Mouse (Mus musculus) left cerebral cortex, adult 2 months (tissue): ENCODE data around the gene Alkbh2. TPM values are rescaled to one million over a fixed set of nuclear protein-coding genes. Genes with fewer than 3 reads are reported as not detected.
A peak's percentile ranks its signal among the peaks of the same experiment; 100 is the strongest.

ENCODE experiments used
- DNase-seq, 2 experiments: peaks; one replicate each; pipeline ENCODE4 v3.0.0; 2021 to 2022; ENCODE audit warnings: low spot score in 2 of 2, mixed read lengths in 1 of 2; ENCODE audit errors: extremely low spot score in 1 of 2
- H3K27ac ChIP-seq: fragments of 200-600 bp; 2 replicates; pipeline ENCODE4 v1.8.1; 2022
- H3K4me3 ChIP-seq: fragments of 200-600 bp; 2 replicates; pipeline ENCODE4 v1.8.1; 2022
- CTCF ChIP-seq: fragments of 200-600 bp; IDR thresholded peaks from 2 replicates; pipeline ENCODE4 v1.8.1; 2022; ENCODE audit warnings: antibody characterized with exemption, mild to moderate bottlenecking, moderate library complexity
- intact Hi-C: fragments of 180-260 bp; cut with DNase I; formaldehyde crosslinking; loops from one replicate; pipeline ENCODE4 v1.15.1; 2025
- total RNA-seq, 2 experiments: library from RNA; stranded (reverse); gene quantifications; 2 replicates each; pipeline ENCODE4 v1.2.3; 2021

Alkbh2 gene
- total RNA-seq, 2 experiments from 2014 or later, result 5.9 to 7.2 TPM

DNA sequence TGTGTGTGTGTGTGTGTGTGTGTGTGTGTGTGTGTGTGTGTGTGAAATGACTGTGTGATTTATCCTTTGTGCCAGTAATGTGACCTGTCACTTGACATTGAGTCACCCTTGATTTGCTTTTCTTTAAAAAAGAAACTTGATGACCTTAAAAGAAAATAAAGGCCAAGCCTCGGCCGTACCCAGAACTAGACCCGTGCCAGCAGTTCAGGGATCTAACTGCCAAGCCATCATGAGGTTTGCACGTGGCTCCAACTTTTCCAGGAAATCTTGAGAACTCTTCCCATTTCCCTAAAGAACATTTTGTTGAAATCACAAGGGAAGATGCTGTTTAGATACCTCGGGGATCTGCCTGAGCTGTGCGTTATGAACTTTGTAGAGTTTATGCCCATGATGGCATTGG, 33.4 kb upstream of the Alkbh2 start:
- Histone ChIP-seq H3K4me3 (no peak overlapping the region), H3K27ac (no peak overlapping the region)
- no peak for TF ChIP-seq CTCF
- no peak for DNase-seq
- intact Hi-C loops, result loop anchor here (5.0 kb wide), 1 partner anchor 146 kb away; no protein-coding TSS in a partner anchor

DNA sequence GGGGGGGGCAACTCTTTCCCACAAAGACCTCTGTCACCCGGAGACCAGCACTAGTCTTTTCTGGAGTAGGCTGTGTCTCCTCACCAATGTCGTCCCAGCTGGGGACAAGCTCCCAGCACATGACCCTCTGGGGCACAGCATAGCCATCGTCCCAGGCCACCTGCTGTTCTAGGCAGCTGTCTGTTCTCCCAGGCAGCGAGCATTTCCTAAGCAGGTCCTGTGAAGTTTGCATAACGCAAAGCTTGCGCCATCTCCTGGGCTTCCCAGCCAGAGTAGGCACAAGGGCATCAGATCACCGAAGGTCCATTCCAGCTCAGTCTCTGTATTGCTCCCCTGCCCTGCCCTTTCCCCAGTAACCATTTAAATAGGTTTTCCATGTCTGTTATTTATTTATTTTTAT, 29.2 kb upstream of the Alkbh2 start:
- no peak for DNase-seq
- Histone ChIP-seq H3K4me3 (no peak overlapping the region), H3K27ac (no peak overlapping the region)
- intact Hi-C loops, result no loop called here
- TF ChIP-seq CTCF, result no peak

DNA sequence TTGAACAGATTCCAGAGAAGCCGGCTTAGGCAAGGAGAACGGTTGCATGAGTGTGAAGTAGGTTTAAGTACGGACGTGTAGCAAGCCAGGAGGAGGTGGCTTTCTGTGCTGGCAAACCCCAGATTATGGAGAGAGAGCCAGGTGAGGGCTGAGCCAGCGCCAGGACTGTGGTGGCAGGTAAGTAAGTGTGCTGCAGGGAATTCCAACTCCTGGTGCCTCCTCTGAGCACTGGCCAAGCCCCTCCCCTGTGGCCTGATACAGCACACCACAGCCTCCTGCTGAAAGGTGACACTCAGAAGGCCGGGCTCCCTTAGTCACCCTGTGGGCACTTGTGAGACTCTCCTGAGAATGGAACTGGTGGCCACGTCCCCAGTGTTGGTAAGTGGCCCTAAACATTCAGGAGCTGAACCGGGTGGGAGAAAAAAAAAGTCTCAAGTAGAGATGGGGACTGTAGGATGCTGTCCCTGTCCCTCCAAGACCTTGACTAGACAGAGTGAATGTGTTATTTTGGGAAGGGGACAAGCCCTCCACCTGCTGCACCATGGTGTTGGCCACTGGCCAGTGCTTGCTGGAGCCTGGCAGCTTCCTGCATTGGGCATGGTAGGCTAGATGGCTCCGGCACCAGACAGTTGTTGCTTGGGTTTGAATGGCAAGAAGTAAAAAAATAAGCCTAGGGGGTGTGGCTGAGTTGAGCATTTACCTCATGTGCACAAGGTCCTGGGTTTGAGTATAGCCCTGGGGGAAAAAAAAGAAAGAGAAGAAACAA, 27.3 kb upstream of the Alkbh2 start:
- Histone ChIP-seq H3K4me3 (no peak overlapping the region), H3K27ac (no peak overlapping the region)
- intact Hi-C loops, result no loop called here
- DNase-seq, result no peak
- no peak for TF ChIP-seq CTCF

DNA sequence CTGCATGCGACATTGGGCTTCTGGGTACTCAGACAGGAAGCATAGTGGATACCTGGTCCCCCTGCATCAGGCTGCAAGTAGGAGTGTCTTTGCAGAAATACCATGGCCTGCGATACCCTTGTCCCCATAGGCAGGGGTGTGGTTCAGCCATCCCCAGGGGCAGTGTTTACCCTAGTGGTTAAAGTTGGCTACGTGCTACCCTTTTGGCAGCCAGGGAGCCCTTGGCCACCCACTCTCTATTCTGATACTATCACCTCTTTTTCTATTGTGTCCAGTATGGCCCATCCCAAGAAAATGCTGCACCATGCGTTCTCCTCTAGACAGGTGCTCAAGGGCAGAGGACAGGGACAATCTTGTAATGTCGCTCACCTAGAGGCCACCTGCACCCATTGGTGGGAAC, 26.7 kb upstream of the Alkbh2 start:
- no peak for TF ChIP-seq CTCF
- H3K27ac ChIP-seq, result no peak overlapping the region
- H3K4me3 ChIP-seq, result no peak overlapping the region
- intact Hi-C loops, result no loop called here
- DNase-seq, result no peak

DNA sequence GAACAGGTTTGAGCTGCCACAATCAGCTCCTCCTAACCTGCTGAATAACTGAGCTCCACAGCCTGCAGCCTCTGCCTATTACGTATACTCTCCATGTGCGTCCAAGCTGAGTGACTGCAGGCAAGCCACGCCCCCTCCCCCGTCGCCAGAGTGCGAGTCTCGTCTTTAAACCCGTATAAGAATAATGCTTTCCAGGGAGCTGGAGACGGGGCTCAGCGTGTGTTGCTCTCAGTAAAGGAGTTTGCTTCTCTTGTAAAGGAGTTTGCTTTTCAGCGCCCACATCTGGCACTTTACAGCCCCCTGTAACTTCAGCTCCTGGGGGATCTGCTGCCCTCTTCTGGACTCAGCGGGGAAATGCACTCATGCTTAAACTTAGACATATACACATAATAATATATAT, 25.5 kb upstream of the Alkbh2 start:
- no peak for DNase-seq
- peak; percentile 50 for TF ChIP-seq CTCF
- Histone ChIP-seq H3K27ac (no peak overlapping the region), H3K4me3 (no peak overlapping the region)
- intact Hi-C loops, result no loop called here

DNA sequence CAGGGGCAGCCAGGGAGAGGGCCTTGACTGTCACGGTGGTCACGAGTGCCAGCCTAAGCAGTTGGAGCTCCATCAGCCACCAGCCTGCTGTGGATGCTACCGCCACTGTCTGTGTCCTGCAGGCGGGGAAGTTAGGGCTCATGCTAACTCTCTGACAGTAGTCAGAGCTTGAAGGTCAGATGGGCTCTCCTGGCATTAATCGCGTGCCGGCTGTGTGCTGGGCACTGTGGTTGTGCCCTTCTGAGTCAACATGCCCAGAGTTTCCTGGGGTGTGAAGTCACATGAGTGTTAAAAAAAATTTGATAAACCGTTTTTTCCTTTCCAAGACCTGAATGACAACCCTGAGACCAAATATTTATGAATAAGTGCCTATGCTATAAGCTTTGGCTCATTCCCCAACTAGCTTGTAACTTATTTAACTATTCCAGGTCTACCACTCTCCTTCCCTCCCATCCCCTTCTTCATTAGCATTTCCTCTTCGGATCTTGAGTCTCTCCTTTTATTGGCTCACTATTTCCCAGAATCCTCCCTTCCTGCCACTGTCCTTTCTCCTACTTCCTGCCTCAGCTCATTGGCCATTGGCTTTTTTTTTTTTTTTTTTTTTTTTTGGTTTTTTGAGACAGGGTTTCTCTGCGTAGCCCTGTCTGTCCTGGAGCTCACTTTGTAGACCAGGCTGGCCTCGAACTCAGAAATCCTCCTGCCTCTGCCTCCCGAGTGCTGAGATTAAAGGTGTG, 24.5 kb upstream of the Alkbh2 start:
- TF ChIP-seq CTCF, result no peak
- no peak overlapping the region for H3K27ac ChIP-seq
- H3K4me3 ChIP-seq, result no peak overlapping the region
- intact Hi-C loops, result no loop called here
- no peak for DNase-seq

DNA sequence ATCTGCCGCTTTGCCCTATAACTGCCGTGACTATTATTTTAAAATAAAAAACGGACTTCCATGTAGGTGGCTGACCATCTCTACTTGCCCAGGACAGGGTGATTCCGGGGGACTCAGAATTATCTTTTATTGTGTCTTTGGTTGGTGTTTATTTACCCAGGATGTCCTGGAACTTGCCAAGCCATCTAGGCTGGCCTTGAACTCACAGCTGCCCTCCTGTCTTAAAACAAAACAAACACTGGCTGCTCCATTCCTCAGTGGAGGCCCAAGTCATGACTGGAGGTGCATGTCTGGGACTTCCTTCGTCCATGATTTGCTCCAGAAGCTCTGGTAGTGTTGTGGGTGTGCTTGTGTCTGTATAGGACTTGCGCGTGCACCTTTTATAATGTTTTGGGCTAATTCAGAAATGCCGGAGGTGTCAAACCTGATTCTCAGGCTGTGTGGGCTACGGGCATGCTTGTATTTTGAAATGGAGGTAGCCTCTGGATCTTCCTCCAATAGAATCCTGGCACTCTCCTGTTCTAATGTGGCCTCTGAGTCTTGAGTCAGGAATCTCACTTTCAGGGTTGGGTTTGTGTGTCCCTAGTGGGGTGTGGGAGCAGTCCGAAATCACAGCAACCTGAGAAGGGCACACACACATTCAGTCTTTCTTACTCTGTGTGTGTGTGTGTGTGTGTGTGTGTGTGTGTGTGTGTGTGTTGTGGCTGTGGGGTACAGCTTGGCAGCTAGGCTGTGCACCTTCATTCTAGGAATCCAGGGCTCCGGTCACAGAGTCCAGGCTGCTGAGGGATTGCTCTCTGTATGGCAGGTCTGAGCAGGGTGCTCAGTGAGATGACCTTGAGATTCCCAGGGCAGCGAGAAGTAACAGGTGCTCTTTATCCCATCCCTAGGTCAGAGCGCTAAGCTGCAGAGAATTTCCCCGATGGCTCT, 19.3 kb upstream of the Alkbh2 start:
- no peak overlapping the region for H3K27ac ChIP-seq
- no peak for TF ChIP-seq CTCF
- intact Hi-C loops, result no loop called here
- DNase-seq, result no peak
- no peak overlapping the region for H3K4me3 ChIP-seq

DNA sequence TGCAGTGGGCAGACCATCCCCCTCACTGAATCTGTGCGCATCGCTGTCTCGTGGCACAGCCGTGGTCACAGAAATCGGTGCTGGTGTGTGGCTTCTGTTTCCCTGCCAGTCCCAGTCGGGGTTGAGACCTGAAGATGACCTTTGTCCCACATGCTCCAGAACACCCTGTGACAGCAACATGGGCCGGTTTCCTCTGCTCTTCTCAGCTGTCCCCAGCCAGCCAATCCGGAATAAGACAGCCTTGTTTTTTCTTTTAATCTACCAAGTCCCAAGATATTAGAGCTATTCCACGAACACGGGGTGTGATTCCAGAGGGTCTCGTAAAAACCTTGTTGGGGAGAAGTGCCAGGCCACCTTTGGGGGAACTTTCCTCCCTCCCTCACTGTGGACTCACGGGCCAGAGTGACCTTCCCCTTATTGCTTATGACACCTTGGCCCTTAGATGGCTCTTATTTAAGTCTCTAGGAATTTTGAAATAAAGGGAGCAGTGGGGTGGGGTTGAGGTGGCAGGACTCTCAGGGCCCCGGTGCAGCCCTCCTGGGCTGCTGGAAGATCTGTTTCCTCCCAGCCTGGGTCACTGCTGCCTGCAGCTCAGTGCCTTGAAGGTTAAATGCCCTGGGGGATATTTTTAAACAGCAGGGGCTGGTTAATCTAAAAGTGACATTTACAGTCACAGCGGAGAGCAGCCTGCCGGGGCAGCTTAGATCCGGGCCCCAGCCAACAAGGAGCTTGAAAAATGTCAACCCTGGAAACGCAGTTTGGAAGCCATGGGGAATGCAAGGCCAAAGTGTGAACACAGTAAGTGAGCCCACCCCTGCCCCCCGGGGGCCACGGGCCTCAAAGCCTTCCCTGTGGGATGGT, 18.2 kb upstream of the Alkbh2 start, which contains the start of gene Acacb:
Gene Acacb (plus strand): TSS at position 508 of the 861 bp plus-strand sequence.
- intact Hi-C loops, result no loop called here
- peak within 1 kb of the TSS; percentile 47 for H3K27ac ChIP-seq
- DNase-seq, result no peak
- H3K4me3 ChIP-seq, result no peak within 1 kb of the TSS
- no peak for TF ChIP-seq CTCF

DNA sequence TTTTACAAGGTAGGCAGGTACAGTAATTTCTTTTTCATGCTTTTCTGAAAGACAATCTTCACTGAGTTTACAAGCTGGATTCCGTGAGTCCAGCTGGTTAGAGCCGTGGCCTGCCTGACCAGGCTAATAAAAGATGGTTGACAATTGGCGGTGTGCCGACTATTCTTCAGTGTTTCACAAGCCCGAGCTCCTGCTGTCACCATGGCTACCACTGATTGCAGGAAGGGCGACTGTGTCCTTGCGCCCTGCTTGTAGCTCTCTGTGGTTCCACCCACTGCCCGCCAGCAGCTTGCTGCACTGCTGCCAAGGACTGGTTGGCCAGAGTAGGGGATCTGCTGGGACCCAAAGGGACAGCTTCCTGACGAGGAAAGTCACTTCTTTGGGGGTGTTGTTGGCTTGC, 11.2 kb upstream of the Alkbh2 start:
- intact Hi-C loops, result no loop called here
- peak overlapping the region; percentile 54 for H3K27ac ChIP-seq
- DNase-seq, result peak; percentile 56 to 75
- no peak overlapping the region for H3K4me3 ChIP-seq
- no peak for TF ChIP-seq CTCF

DNA sequence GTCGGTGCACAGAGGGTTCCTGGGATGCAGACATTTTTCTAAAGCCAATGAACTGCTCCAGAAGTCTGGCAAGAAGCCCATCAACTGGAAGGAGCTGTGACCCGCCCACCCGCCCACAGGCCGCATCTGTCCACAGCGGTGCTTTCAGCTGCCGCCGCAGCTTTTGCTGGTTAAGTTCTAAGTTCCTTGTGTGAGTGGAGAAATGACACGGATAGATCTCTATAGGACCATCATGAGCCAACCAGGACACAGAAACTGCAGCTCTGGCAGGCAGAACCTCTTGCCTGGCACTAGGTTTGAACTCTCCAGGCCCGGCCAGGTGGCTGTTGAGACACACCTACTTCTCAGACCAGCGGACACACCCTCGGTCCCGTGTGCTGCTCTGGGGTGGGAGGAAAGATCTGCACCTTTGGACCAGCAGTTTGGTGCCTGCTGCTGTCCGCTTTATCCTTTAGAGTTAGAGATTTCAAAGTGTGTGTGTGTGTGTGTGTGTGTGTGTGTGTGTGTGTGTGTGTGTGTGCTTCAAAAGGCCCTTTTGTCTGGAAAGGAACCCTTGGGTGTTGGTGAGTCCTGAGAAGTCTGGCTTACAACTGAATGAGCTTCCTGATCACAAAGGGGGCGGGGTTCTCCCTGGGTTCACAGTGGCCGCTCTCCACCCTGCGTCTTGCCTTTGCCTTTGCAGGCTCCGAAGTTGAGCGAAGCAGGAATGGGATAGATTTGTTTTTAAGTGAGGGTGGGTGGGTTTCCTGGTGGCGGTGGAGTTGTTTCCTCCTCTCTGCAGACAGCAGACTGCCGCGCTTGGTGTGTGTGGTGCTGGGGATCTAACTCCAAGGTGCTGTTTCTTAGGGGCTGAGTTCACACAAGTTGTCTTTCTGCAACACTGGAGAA, 10.5 kb upstream of the Alkbh2 start:
- no peak for DNase-seq
- intact Hi-C loops, result no loop called here
- peak overlapping the region; percentile 54 for H3K27ac ChIP-seq

More for the DNA sequence above, 10.5 kb upstream of the Alkbh2 start:
- TF ChIP-seq CTCF, result no peak
- no peak overlapping the region for H3K4me3 ChIP-seq
